Mouse (Mus musculus) forebrain, embryonic 14.5 days (tissue): Measurements from ENCODE around the gene Samd4b. TPM values are rescaled to one million over a fixed set of nuclear protein-coding genes. Genes with fewer than 3 reads are reported as not detected.
A peak's percentile ranks its signal among the peaks of the same experiment; 100 is the strongest.
"Not testable (repeated sequence)": the region's sequence is repeated elsewhere in the genome, so short reads cannot be mapped to it uniquely, and the experiment has no call there.

Experiments
- ATAC-seq: fragments of 200-750 bp; cut with Nextera tagmentation; 2 replicates; pipeline ENCODE4 v1.8.0; 2017; ENCODE audit warnings: mild to moderate bottlenecking, moderate library complexity
- DNase-seq: peaks from one replicate; pipeline ENCODE4 v3.0.0-alpha.2; 2015; ENCODE audit warnings: low spot score
- H3K27ac ChIP-seq: fragments of 300-500 bp; sonication (generic); 2 replicates; pipeline ENCODE4 v1.5.1; 2014; ENCODE audit warnings: low read depth, mild to moderate bottlenecking, control low read depth, low read length, moderate library complexity
- H3K27me3 ChIP-seq: fragments of 300-500 bp; sonication (generic); replicated peaks from 2 replicates; pipeline ENCODE4 v1.6.1; 2014; ENCODE audit warnings: low read length, control low read depth, mixed read lengths; ENCODE audit not compliant: control insufficient read depth, insufficient read depth
- H3K36me3 ChIP-seq: fragments of 300-500 bp; sonication (generic); 2 replicates; pipeline ENCODE4 v1.6.1; 2014; ENCODE audit warnings: low read length, control low read depth; ENCODE audit not compliant: control insufficient read depth, insufficient read depth
- H3K4me1 ChIP-seq: fragments of 300-500 bp; sonication (generic); 2 replicates; pipeline ENCODE4 v1.6.1; 2014; ENCODE audit warnings: antibody characterized with exemption, low read length, control low read depth; ENCODE audit not compliant: control insufficient read depth, insufficient read depth
- H3K4me2 ChIP-seq: fragments of 300-500 bp; sonication (generic); 2 replicates; pipeline ENCODE4 v1.6.1; 2014; ENCODE audit warnings: mild to moderate bottlenecking, control low read depth, low read length
- H3K4me3 ChIP-seq: fragments of 300-500 bp; sonication (generic); 2 replicates; pipeline ENCODE4 v1.5.1; 2014; ENCODE audit warnings: low read depth, low read length, control low read depth
- H3K9ac ChIP-seq: fragments of 300-500 bp; sonication (generic); 2 replicates; pipeline ENCODE4 v1.6.1; 2014; ENCODE audit warnings: mild to moderate bottlenecking, low read length, control low read depth, moderate library complexity
- H3K9me3 ChIP-seq: fragments of 300-500 bp; sonication (generic); replicated peaks from 2 replicates; pipeline ENCODE4 v1.6.1; 2016; ENCODE audit warnings: low read length, control low read depth, mixed read lengths; ENCODE audit not compliant: control insufficient read depth
- WGBS: fragments of 180-500 bp; shearing (Covaris S2); extraction: QIAGEN DNeasy Blood & Tissue Kit; methylation state at CpG from one replicate; pipeline ENCODE4 v1.1.7; 2014; 5-methylcytosine and 5-hydroxymethylcytosine counted together
- polyA plus RNA-seq: library from polyadenylated mRNA; unstranded; fragments of >200 nt; fragmentation: Nextera tagmentation; extraction: Ambion mirVana; gene quantifications from 2 replicates; pipeline ENCODE4 v1.2.1, GENCODE M21; 2014

Samd4b gene
- polyA plus RNA-seq, 1 experiment from 2014 or later = 20.1 TPM

DNA sequence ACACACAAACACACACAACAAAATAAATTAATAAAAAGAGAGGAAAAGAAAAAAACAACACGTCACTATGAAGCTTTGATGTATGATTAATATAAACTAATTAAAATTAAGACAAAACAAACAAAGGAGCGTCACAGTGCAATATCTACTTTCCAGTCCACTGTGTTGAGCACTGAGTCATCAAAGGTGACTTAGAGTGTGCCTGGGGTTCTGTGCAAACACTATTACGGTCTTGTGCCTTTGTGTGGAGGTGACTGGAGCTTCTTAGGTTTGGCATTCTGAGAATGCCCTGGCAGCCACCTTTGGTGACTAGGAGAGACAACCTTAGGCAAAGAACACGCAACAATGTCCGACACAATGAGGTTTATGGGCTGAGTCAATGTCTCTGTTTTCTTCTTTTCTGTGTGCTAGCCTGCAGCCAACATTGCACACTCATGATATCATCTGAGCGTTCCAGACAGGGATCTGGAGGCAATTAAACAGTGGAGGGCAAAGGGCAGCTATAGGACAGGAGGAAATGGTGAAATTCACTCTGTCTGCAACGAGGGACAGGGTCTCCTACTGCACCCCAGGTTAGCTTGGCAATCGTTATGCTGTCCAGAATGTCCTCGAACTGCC is 21.3 kb upstream of the Samd4b start:
- Histone ChIP-seq H3K4me1 (no peaks in the 10 kb centered on the region), H3K27me3 (no peaks in the 10 kb centered on the region), H3K9me3 (no peaks in the 10 kb centered on the region), H3K9ac (no peak overlapping the region), H3K4me2 (no peak overlapping the region), H3K4me3 (no peak overlapping the region), H3K27ac (no peak overlapping the region), H3K36me3 (no peaks in the 10 kb centered on the region)
- no peak for DNase-seq
- ATAC-seq = no peak
- WGBS = 75% methylated on average over 9 of the region's 9 CpGs

DNA sequence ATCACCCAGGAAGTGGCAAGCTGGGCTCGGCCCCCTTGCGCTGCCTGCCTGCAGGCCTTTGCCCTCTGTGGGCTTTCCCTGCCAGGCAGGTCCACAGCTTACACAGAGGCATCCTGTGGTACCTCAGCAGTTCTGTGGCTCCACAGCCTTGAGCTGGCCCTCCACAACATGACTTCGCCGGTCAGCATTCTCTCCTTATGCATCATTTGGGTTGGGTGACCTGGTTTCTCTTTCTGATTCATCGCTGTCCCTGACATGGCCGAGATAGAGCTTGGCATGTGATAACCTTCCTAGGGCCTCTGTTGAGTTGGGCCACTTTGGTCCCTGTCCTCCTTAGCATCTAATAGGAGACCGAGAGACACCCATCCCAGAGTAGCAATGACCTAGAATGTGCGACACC is 8.0 kb upstream of the Samd4b start:
- Histone ChIP-seq H3K9me3 (no peaks in the 10 kb centered on the region), H3K9ac (no peak overlapping the region), H3K27me3 (no peaks in the 10 kb centered on the region), H3K27ac (no peak overlapping the region), H3K4me1 (no peaks in the 10 kb centered on the region), H3K4me2 (no peak overlapping the region), H3K4me3 (no peak overlapping the region), H3K36me3 (no peaks in the 10 kb centered on the region)
- ATAC-seq (no peak), DNase-seq (no peak)
- WGBS = 94% methylated on average over 8 of the region's 8 CpGs

- H3K27me3 ChIP-seq, H3K4me1 ChIP-seq: not testable (repeated sequence)
These were observed 5.8 kb upstream of the Samd4b start for GRCm38 (mm10) chr7:28603788-28604187.

GRCm38 (mm10) chr7:28603136-28603535 is 5.2 kb upstream of the Samd4b start:
- Histone ChIP-seq H3K27ac (no peak overlapping the region), H3K4me1 (no peaks in the 10 kb centered on the region)
- 80% methylated on average over 5 of the region's 5 CpGs for WGBS

More at GRCm38 (mm10) chr7:28603788-28604187, 5.8 kb upstream of the Samd4b start:
- H3K36me3 ChIP-seq, DNase-seq, H3K9ac ChIP-seq, H3K4me3 ChIP-seq, H3K4me2 ChIP-seq, ATAC-seq, H3K27ac ChIP-seq, H3K9me3 ChIP-seq: not testable (repeated sequence)
- WGBS = 84% methylated on average over 2 of the region's 2 CpGs

DNA sequence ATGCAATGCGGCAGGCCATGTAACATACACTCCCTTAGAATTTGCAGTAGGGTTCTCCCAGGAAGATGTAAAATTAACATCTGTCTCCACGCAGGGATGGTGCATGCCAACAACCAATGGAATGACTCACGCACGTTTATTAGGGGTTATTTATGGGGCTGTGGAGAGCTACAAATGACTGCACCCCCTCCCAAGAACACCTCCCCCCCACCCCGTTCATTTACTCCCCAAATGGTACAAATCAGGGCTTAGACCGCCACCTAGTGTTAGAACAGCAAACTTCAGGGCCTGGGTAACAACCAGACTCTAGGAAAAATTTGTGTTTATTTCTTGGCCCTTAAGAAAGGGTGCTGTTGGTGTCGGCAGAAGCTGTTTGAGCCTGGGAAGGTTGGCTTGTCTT is 3.7 kb upstream of the Samd4b start:
- 27% methylated on average over 7 of the region's 7 CpGs for WGBS
- H3K27me3 ChIP-seq = no peaks in the 10 kb centered on the region
- 0 out of 2 replicates have a peak overlapping the region, but pooled peaks have one; percentile 1 for H3K27ac ChIP-seq
- DNase-seq (peak; percentile 82), ATAC-seq (no peak)
- no peak overlapping the region for H3K4me3 ChIP-seq
- no peak overlapping the region for H3K4me2 ChIP-seq
- H3K9ac ChIP-seq = no peak overlapping the region
- H3K4me1 ChIP-seq = peaks cover 6% of the 10 kb centered on the region
- H3K36me3 ChIP-seq = no peaks in the 10 kb centered on the region
- no peaks in the 10 kb centered on the region for H3K9me3 ChIP-seq

More at GRCm38 (mm10) chr7:28603136-28603535, 5.2 kb upstream of the Samd4b start:
- Histone ChIP-seq H3K9me3 (no peaks in the 10 kb centered on the region), H3K27me3 (no peaks in the 10 kb centered on the region), H3K4me3 (no peak overlapping the region), H3K9ac (no peak overlapping the region), H3K4me2 (no peak overlapping the region), H3K36me3 (no peaks in the 10 kb centered on the region)
- DNase-seq = no peak
- ATAC-seq = no peak

- WGBS = 15% methylated on average over 11 of the region's 11 CpGs
These were observed 3.1 kb upstream of the Samd4b start for GRCm38 (mm10) chr7:28601029-28601428.

DNA sequence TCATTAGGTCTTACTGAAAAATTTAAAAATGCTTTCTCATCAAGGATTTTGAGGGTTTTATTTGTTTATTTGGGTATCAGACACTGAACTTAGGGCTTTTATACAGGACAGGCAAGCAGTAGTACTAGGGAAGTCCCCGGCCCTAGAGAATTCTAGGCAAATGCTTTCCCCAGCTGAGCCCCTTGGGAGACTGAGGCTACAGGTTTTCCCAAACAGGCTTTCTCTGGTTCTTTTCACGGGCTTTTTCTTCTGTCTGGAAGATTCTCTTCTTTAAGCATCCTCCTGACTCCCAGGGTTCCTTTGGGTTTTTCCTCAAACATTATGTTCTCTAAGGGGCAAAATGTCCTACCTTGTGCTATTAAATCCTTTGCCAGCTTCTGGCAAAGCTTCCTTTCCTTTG is 1.0 kb upstream of the Samd4b start:
- Histone ChIP-seq H3K4me1 (peaks cover 16% of the 10 kb centered on the region), H3K4me3 (no peak overlapping the region), H3K36me3 (no peaks in the 10 kb centered on the region), H3K9ac (no peak overlapping the region), H3K27ac (no peak overlapping the region), H3K27me3 (no peaks in the 10 kb centered on the region), H3K9me3 (no peaks in the 10 kb centered on the region), H3K4me2 (no peak overlapping the region)
- 73% methylated on average over 2 of the region's 2 CpGs for WGBS
- no peak for DNase-seq
- no peak for ATAC-seq

More at GRCm38 (mm10) chr7:28601029-28601428, 3.1 kb upstream of the Samd4b start:
- Histone ChIP-seq H3K27me3 (no peaks in the 10 kb centered on the region), H3K4me2 (no peak overlapping the region), H3K36me3 (no peaks in the 10 kb centered on the region), H3K27ac (no peak overlapping the region), H3K9ac (no peak overlapping the region), H3K4me1 (peaks cover 13% of the 10 kb centered on the region), H3K9me3 (no peaks in the 10 kb centered on the region), H3K4me3 (no peak overlapping the region)
- peak; percentile 76 for DNase-seq
- no peak for ATAC-seq

DNA sequence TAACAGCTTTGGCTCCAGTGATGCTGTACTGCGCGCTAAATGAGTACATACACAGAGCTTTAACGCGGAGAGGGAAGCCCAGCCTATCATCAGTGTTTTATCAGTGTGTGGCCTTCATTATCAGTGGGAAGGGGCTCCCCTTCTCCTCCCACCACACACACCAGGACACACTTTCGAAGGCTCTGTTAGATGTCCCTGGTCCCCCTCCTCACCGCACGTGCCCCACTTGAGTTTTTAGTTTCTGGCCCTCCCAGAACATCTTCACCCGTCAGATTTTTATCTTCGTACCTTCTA is 720 bp downstream of the Samd4b start:
- Histone ChIP-seq H3K9ac (peak overlapping the region; percentile 71), H3K4me2 (peak overlapping the region; percentile 76), H3K4me1 (peaks cover 16% of the 10 kb centered on the region), H3K36me3 (no peaks in the 10 kb centered on the region), H3K4me3 (peak overlapping the region; percentile 57), H3K27me3 (no peaks in the 10 kb centered on the region), H3K9me3 (no peaks in the 10 kb centered on the region), H3K27ac (peak overlapping the region; percentile 86; the same call in 1 of the 2 replicates)
- ATAC-seq (no peak; the same call in 1 of the 2 replicates), DNase-seq (no peak)
- 12% methylated on average over 9 of the region's 9 CpGs for WGBS

DNA sequence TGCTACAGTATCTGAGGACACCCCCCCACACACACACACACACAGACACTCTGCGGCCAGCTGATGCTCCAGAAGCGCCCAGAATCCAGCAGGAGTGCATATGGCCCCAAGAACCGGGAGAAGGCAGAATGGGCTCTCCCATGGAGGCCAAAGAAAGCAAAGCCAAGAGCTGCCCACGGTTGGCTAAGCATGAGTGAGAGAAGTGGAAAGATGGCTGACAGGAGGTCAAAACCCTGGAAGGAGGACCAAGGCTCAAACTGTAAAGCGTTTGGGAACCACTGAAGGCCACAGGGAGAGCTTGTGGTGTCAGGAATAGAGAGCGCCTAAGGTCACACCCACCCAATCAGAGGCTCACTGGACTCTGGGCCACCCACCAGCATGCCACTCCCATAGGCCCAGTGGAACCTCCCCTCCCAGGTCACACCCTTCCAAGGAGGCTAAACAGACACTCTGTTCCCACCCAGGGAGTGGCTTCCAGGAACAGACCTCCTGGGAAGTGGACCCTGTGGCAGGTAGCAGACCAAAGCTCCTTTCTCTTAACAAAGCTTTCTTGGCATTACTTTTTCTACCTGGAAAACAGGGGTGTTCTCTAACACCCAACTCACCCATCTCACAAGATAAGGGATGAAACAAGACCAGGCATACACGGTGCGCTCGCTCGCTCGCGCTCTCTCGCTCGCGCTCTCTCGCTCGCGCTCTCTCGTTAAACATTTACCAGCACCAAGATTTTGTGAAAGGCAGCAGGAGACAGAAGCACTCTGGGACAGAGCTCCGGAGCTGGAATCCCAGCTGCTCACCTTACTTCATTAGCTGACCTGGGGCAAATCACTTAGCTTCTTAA is 1.3 kb downstream of the Samd4b start:
- ATAC-seq = no peak
- peak overlapping the region; percentile 86; the same call in 1 of the 2 replicates for H3K27ac ChIP-seq
- WGBS = 51% methylated on average over 20 of the region's 20 CpGs

More for the DNA sequence above, 1.3 kb downstream of the Samd4b start:
- Histone ChIP-seq H3K4me2 (peak overlapping the region; percentile 76), H3K4me1 (peaks cover 16% of the 10 kb centered on the region), H3K9me3 (no peaks in the 10 kb centered on the region), H3K4me3 (peak overlapping the region; percentile 57), H3K9ac (peak overlapping the region; percentile 71), H3K36me3 (no peaks in the 10 kb centered on the region), H3K27me3 (no peaks in the 10 kb centered on the region)
- DNase-seq = peak; percentile 16
